Mouse (Mus musculus): Measurements from ENCODE around the gene Sh3gl2.

Sh3gl2 gene

GRCm38 (mm10) chr4:85226731-85227130 lies 21.8 kb downstream of the Sh3gl2 start:
- in situ Hi-C loops (cut with MboI; ENCODE audit: low pct_unique_long_range_greater_than_20kb in 1 of 2, low sequenced_read_pairs in 2 of 2, unreplicated experiment in 1 of 2), result no loop called here

DNA sequence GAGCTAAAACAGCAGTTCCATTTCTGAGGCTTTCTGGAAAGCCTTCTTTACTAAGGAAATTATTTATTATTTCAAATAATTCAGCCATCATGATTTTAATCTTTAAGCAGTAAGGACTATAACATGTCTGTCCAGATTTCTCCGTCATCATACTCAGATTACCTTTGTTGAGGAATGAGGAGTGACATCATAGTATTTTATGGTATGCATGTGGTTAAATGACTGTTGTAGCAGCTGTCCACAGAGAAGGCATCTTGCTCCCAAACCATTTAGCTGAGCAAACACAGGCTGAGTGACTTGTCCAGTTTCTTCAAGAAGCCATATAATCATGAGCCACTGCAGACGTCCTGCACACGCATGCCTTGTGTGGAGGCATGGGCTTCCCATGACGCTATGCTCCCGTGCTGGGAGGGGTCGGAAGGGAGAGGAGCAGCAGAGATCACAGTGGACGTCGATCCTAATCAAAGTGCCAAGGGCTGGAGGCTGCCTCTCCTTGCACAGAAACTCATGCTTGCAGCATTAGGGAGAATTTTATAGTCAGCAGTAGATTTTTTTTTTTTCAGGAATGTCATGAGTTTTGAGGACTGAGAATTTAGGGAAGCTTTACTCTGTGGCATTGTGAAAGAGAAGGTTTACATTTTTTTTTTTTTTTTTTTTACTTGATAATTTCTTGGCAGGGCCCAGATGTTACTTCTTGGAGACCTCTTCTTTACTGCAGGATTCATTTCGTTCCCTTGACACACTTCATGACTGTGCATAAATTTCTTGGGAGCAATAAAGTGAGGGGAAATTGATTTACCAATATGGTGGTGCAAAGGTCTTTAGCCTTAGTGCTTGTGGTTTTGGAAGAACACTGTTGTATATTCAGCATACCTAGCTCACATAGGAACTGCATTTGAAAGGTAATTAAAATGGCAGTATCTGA lies 23.0 kb downstream of the Sh3gl2 start:
- in situ Hi-C loops (cut with MboI; ENCODE audit: low pct_unique_long_range_greater_than_20kb in 1 of 2, low sequenced_read_pairs in 2 of 2, unreplicated experiment in 1 of 2), result no loop called here

DNA sequence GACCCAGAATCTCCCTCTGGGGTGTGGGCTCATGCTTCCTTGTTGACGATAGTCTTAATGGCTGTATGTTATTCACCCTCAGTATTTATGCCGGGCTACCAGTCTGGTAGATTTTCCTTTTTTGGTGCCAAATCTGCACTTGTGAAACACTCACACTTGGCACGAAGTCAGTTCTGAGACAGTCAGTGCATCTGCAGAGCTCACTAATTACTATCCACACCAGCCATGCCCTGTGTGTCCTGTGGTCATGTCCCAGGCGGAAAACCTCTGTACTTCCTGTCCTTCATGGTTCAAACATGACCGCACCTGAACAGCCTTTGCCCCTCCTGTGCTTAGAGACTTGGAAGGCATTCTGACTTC lies 23.6 kb downstream of the Sh3gl2 start:
- in situ Hi-C loops (cut with MboI; ENCODE audit: low pct_unique_long_range_greater_than_20kb in 1 of 2, low sequenced_read_pairs in 2 of 2, unreplicated experiment in 1 of 2), result no loop called here

DNA sequence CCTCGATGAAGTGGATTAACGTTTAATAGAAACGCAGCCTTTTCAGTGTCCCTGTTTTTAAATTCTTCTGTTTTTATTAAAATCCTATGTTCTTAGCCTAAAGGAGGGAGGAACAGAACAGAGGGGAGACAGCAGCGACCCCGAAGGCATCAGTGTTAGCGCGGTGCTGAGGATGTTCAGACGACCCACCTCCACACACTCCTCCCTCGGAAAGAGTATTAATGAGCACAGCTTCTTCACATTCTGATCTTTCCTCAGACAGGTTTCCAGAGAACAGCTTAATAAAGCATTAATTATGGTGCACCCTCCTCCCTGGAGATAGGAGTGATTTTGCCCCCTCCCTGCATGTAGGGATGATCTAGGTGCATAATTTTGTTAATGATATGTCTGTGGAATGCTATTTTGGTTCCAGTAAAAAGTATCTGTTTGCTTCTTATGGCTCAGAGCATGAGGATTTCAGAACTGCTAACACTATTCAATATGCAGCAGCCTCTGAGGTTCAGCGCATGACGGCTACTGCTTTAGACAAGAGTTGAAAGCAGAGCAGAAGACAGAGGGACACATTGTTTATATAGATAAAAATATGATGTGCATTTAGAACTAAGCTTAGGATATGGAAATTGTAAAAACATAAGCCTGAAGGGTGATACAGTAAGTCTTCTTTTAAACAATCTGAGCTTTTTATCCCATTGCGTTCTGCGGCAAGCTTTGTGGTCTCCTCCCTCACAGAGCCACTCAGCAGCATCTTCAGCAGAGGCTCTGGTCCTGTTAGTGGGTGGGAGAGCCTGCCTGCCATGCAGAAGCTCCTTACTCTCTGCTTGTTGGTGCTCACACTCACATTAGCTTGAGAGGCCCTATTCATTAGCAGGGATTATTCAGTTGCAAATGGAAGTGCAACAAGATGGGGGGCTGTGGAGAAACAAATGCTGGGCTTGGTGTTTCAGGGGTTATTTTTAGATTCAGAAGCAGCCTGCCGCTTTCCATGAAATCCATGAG lies 27.8 kb downstream of the Sh3gl2 start:
- in situ Hi-C loops (cut with MboI; ENCODE audit: low pct_unique_long_range_greater_than_20kb in 1 of 2, low sequenced_read_pairs in 2 of 2, unreplicated experiment in 1 of 2), result no loop called here

GRCm38 (mm10) chr4:85241675-85242074 lies 36.7 kb downstream of the Sh3gl2 start:
- in situ Hi-C loops (cut with MboI; ENCODE audit: low pct_unique_long_range_greater_than_20kb in 1 of 2, low sequenced_read_pairs in 2 of 2, unreplicated experiment in 1 of 2), result no loop called here

- in situ Hi-C loops (cut with MboI; ENCODE audit: low pct_unique_long_range_greater_than_20kb in 1 of 2, low sequenced_read_pairs in 2 of 2, unreplicated experiment in 1 of 2), result no loop called here
Measured at GRCm38 (mm10) chr4:85242562-85242961, 37.6 kb downstream of the Sh3gl2 start.

DNA sequence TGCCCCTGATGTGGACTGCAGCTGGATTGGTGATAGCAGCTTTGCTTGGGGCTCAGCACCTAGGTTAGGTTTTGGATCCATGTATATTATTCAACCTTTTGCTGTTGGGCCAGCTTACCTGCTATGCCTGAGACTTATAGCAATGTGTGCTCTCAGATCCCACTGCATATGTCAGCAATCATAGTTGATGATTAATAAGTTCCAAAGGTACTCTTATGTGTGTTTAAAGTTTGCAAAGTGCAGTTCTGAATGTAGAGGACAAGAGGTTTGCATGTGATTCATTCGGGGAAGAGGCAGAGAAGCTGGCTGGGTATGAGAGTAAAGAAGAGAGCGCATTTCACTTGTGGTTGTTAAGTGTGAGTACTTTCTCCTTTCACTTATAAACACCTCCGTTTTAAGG lies 43.7 kb downstream of the Sh3gl2 start:
- in situ Hi-C loops (cut with MboI; ENCODE audit: low pct_unique_long_range_greater_than_20kb in 1 of 2, low sequenced_read_pairs in 2 of 2, unreplicated experiment in 1 of 2), result no loop called here

DNA sequence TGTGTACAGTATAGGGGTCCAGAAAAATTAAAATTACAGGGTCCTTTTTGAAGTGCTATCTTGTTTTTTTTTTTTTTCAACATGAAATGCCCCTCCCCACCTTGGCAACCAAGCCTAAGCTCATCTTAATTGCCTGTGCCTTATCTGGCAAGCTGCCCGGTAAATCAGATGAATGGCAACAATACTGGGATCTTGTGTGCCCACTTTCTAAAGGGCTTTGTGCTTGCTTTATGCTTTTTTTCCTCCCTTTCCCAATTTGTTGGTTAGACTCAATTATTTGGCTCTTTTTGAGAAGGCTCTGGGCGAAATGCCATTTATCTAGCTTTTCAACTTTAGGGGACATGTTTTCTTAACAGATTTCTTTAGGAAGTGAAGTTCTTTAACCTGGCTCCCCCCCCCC lies 45.3 kb downstream of the Sh3gl2 start:
- in situ Hi-C loops (cut with MboI; ENCODE audit: low pct_unique_long_range_greater_than_20kb in 1 of 2, low sequenced_read_pairs in 2 of 2, unreplicated experiment in 1 of 2), result no loop called here

DNA sequence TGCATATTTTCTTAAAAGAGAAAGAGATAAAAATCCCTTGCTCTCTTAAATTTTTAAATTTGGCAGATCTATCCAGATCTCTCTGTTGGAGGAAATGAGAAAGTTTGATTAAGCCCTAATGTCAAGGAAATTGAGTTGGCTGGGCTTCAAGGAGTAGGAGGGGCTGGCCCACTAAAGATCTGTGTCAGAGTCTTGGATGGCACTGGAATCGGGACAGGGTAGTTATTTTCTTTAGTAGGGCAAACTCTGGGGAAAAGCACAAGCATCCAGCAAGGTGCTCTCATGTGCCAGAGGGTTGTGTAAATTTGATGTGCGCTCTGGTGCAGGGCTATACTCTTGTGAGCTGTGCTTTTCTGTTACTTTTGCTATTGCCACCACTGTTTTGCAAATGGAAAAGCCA lies 45.9 kb downstream of the Sh3gl2 start:
- in situ Hi-C loops (cut with MboI; ENCODE audit: low pct_unique_long_range_greater_than_20kb in 1 of 2, low sequenced_read_pairs in 2 of 2, unreplicated experiment in 1 of 2), result no loop called here

DNA sequence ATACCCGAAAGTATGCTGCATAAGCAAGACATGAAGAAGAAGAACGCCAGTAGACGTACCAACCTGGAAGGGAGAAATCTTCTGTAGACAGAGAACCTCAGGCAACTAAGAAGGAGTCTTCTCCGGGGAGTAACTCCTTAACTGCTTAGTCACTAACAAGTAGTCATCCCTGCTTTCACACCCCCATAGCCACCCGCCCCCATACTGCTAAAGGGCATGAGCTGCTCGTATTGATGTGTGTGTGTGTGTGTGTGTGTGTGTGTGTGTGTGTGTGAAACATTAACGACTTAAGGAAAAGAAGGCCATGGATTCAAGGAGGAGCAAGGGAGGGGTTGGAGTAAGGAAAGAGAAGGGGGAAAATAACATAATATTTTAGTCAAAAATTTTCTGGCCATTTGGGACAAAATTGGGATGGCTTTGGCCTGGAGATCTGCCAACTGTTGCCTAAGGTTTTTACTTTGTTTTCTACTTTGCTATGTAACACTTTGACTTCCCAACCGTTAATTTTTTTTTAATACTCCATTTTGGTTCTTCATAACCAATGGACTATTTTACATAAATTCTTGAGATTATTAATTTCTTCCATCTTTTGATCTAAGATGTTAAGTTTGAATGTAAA lies 51.0 kb downstream of the Sh3gl2 start:
- in situ Hi-C loops (cut with MboI; ENCODE audit: low pct_unique_long_range_greater_than_20kb in 1 of 2, low sequenced_read_pairs in 2 of 2, unreplicated experiment in 1 of 2), result no loop called here

DNA sequence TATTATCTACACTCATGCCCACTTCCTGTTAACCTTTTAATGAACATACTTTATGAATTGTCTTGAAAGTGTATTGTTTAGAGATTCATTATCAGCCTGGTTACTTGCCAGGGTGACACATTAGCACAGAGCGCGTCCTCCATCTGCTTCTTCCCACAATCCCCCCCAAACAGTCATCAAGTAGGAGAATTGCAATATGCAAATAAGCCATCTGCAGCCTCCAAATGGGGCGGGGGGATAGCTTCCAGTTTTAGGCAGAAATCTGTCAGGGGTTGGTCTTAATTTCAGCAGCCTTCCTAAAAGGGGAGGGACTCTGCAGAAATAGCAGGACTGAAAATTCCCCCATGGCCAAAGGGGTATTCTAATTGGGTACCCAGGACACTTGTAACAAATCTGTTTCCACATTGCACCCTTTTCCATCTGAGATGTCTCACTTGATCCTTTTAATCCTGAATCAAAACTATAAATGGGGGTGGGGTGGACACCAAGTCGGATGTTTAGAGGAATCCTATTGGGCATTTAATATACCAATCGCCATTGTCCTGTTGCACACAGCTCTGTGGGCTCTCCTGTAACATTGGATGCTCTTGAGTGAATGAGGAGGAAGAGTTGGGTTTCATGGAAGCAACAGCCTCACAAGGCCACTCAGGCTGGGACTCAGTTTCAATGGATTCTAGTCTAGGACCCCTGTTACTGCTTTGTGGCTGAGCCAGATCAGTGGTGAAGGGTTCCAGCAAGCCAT lies 51.7 kb downstream of the Sh3gl2 start:
- in situ Hi-C loops (cut with MboI; ENCODE audit: low pct_unique_long_range_greater_than_20kb in 1 of 2, low sequenced_read_pairs in 2 of 2, unreplicated experiment in 1 of 2), result no loop called here

- in situ Hi-C loops (cut with MboI; ENCODE audit: low pct_unique_long_range_greater_than_20kb in 1 of 2, low sequenced_read_pairs in 2 of 2, unreplicated experiment in 1 of 2), result no loop called here
Measured at GRCm38 (mm10) chr4:85257771-85258341, 52.9 kb downstream of the Sh3gl2 start.

- in situ Hi-C loops (cut with MboI; ENCODE audit: low pct_unique_long_range_greater_than_20kb in 1 of 2, low sequenced_read_pairs in 2 of 2, unreplicated experiment in 1 of 2), result no loop called here
Measured at GRCm38 (mm10) chr4:85260687-85261658, 56.0 kb downstream of the Sh3gl2 start.

GRCm38 (mm10) chr4:85262146-85262545 lies 57.2 kb downstream of the Sh3gl2 start:
- in situ Hi-C loops (cut with MboI; ENCODE audit: low pct_unique_long_range_greater_than_20kb in 1 of 2, low sequenced_read_pairs in 2 of 2, unreplicated experiment in 1 of 2), result no loop called here

DNA sequence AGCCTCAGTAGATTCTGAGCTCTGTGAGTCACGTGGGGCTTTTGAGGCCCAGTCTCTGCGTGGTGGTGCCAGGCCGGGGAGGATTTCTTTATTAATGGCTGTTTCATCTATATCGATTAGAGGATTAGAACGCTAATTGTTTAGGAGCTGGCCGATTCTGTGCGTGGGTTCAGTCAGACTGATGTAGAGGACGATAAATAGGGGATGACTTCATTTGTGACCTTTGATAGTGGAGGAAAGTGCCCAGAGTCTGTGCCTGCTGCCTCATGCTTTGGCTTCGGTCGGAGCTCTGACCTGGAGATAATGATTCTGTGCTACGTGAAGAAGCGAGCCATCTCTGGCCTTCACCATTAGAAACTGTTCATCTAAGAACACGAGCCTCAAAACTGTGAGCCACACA lies 57.7 kb downstream of the Sh3gl2 start:
- in situ Hi-C loops (cut with MboI; ENCODE audit: low pct_unique_long_range_greater_than_20kb in 1 of 2, low sequenced_read_pairs in 2 of 2, unreplicated experiment in 1 of 2), result no loop called here

DNA sequence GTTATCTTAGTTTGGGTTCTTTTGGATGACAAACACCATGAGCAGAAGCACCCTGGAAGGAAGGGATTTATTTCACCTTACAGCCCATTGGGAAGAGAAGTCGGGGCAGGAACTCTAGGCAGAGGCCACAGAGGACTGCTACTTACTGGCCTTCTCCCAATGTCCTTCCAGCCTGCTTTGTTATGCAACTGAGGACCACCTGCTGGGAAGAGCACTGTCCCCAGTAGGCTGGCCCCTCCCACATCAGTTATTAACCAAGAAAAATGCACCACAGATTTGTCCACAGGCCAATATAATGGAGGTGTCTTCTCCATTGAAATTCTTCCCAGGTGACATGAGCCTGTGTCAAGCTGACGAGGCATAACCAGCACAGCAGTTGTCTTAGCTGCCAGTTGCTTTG lies 62.5 kb downstream of the Sh3gl2 start:
- in situ Hi-C loops (cut with MboI; ENCODE audit: low pct_unique_long_range_greater_than_20kb in 1 of 2, low sequenced_read_pairs in 2 of 2, unreplicated experiment in 1 of 2), result no loop called here

GRCm38 (mm10) chr4:85272877-85273276 lies 68.0 kb downstream of the Sh3gl2 start:
- in situ Hi-C loops (cut with MboI; ENCODE audit: low pct_unique_long_range_greater_than_20kb in 1 of 2, low sequenced_read_pairs in 2 of 2, unreplicated experiment in 1 of 2), result no loop called here
